Mouse (Mus musculus) layer of hippocampus, postnatal 10 days (tissue): ENCODE results near the gene P2ry1. TPM values are rescaled to one million over a fixed set of nuclear protein-coding genes. Genes with fewer than 3 reads are reported as not detected.

Experiments
- DNase-seq, 2 experiments: peaks; one replicate each; pipeline ENCODE4 v3.0.0; 2021; ENCODE audit warnings: low spot score in 2 of 2
- long read RNA-seq: library from polyadenylated mRNA; stranded (forward); transcript quantifications from one replicate; pipeline ENCODE4 v2.0.0, GENCODE M21; 2023
- total RNA-seq, 2 experiments: library from RNA; stranded (reverse); gene quantifications; 2 replicates each; pipeline ENCODE4 v1.2.3; 2021

P2ry1 gene
- 1 to 10 TPM; 4.3 to 5.3 TPM for total RNA-seq
- long read RNA-seq, partial matches to known transcripts = 0 of 1 reads
- long read RNA-seq, other reads (novel, unspliced or antisense) = 1 of 1 reads

DNA sequence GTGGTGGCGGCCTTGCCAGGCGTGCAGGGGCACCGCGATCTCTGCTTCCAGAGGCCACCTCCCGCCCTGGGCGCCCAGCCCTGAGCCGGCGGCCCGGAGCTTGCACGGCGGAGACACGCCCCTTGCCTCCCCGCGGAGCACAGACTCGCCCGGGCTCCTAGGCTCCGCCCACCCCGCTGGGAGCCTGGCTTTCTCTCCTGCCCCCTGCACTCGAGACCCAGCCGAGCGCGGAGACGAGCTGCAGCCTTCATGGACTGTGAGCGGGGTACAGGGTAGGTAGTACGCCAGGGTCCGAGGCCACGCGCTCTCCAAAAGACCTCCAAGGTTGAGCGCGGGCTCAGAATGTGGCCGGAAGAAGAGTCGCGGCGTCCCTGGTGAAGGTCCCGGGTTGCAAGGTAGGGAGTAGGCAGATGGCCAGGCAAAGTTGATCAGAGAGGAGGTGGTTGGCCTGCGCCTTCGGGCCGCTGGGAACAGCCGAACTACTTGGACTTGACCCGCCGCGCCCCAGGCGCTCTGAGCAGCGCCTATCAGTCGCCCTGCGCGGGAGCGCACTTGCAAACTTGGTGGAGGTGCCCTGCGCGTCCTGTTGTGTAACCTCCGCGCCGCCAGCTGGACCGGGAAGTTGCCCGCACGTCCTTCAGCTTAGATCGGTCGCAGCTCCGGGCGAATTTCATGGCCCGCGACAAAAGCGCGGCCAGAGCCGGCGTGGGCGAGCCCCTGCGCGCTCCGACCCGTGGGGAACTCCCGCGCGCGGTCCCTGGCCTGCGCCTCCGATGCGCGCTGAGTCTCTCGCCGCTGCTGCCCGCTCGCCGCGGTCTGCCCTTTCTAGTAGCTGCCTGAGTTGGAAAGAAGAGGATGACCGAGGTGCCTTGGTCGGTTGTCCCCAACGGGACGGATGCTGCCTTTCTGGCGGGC, at the start of gene P2ry1:
Gene P2ry1 (plus strand): TSS at position 209 of the 915 bp plus-strand sequence.
- peak; percentile 65 to 76 for DNase-seq

DNA sequence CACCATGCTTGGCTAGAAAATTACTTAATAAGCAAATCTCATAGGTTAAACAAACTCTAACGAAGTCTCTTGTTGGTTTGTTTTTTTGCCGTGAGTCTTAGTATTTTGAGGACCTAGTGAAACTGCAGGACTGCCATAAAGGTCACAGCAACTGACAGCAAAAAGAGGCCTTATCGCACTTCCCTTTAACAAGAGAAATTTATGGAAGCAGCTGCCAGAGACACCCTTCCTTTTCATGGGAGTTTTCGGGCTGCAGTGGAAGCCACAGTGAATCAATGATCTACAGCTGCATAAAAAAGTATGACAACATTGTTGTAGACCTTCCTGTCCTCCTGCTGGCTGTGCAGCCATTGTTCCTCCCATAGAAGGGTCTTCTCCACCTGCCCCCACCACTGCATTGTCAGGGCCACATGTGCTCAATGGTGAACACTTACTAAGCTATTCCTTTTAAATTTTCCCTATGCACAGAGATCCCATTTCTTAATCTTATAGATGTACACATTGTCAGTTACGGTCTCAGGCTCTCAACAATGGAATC, 49.3 kb upstream of the P2ry1 start:
- no peak for DNase-seq

DNA sequence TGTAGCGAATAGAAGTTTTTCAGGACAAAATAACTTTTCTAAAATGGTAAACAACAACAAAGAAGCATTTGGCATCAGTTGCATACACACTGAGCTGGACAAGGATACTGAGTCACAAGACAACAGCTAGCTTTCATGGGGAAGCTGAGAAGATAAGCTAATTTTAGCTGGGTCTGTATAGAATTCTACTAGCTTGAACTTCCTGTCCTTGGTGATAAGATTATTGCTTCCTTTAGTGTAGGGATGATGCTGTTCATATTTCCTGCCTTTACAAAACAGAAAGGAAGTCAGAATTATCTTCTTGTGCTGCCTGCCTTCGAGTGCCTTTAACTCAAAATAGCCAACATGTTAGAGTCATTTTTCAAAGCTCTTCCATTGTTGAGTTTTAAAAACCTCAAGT, 48.5 kb upstream of the P2ry1 start:
- no peak for DNase-seq

GRCm38 (mm10) chr3:60958769-60959168, 43.8 kb upstream of the P2ry1 start:
- DNase-seq = no peak

DNA sequence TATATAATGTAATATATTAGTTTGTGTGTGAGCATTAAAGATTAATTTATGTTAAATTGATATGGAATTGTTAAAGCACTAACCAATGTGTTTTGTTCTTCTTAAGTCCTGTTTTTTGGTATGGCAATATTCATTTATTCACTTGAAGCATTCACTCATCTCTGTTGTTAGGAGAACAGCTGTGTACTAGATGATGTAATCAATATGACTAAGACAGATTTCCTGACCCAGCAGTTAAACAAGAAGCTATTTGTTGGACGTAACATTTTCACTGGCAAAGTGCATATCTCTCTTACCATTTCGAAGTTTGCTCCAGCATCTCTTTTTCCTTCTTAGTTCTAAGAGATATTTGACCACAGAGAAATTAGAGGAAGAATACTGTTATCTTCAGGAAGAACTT, 37.5 kb upstream of the P2ry1 start:
- DNase-seq = no peak

GRCm38 (mm10) chr3:60974944-60975343, 27.7 kb upstream of the P2ry1 start:
- DNase-seq = no peak

GRCm38 (mm10) chr3:60982109-60982508, 20.5 kb upstream of the P2ry1 start:
- no peak for DNase-seq

DNA sequence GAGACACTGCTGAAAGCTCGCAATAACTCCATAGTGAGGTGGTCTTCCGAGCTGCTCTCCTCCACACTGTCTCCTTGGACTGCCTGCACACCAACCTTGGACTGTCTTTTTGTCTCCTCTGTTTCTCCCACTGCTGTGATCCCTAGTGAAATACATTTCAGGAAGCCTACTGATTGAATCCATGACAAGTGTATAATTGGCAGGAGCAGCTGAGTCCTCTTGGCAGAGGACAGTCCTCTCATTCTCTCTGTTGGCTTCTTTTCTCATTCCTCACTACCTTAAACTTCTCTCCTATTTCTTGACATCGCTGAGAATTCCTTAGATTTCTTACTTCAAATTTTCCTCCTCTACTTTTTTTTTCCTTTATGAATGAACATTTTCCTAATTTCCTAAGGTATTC, 4.5 kb upstream of the P2ry1 start:
- no peak for DNase-seq

DNA sequence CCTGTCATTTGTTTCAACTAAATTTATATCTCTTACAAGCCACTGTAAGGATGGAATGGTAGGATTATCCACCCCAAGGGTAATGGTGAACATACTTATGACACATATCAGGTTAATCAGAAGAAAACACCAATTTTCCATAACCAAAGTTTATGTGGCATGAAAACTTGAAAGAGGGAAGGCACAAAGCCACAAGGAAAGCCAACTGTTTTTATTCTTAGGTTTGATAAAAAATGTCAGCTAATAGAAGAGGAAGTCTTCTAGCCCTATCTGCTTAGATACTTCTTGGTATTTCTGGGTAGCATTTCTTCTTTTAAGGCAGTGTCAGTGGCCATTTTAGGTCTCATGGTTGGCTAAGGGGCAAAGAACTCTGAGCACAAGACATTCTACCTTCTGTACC, 2.9 kb upstream of the P2ry1 start:
- DNase-seq = no peak

GRCm38 (mm10) chr3:61000747-61001146, 1.8 kb upstream of the P2ry1 start:
- DNase-seq = no peak

GRCm38 (mm10) chr3:61001852-61002586, 576 bp upstream of the P2ry1 start:
- DNase-seq = no peak

GRCm38 (mm10) chr3:61004611-61005010, 2.0 kb downstream of the P2ry1 start:
- no peak for DNase-seq

- DNase-seq = no peak
Observed at GRCm38 (mm10) chr3:61011660-61012059, 9.1 kb downstream of the P2ry1 start.

- DNase-seq = no peak
Observed at GRCm38 (mm10) chr3:61012550-61012949, 10.0 kb downstream of the P2ry1 start.

DNA sequence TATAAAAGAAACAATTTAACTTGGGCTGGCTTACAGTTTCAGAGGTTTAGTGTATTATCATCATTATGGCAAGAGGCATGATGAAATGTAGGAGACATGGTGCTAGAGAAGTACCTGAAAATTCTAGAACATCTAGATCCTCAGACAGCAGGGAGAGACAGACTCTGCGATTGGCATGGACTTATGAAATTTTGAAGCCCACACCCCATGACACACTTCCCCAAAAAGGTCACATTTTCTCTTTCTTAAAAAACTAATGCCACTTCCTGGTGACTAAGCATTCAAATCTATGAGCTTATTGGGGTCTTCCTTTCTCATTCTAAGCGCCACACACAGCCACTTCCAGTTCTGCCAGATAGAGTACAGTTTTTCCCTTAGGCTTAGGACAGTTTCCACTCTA, 14.1 kb downstream of the P2ry1 start:
- no peak for DNase-seq

DNA sequence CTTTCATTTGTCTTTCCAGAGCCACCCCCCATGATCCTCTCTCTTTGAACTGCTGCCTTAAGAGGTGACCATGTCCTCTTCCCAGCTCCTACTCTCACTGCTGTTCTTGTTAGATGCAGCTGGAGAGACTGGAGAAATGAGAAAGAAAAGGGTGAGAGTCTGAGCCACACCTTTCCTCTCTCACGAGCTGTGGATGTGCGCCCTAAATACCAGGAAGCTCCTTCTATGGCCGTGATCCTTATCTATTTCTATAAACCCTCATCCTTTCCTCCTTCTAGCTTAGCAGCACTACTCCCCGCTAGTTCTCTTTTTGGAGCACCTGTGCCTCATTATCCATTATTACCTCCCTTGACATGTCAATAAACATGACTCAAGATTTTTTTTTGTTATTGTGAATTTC, 29.5 kb downstream of the P2ry1 start:
- DNase-seq = no peak

GRCm38 (mm10) chr3:61035633-61036032, 33.0 kb downstream of the P2ry1 start:
- DNase-seq = no peak

DNA sequence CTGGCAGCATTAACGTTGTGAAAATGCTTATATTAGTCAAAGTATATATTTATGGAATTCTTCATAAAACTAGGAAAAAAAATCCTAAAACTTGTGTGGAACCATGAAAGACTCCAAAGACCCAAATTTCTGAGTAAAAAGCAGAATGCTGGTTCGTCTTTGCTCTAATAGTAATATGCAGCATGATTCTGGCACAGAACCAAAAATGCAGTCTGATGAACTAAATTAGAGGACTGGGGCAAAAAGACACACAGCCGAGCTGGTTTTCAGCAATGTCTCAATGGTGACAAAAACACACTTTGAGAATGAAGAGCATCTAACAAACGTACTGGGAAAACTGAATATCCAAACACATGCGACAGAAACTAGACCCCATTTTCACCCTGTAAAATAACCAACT, 37.3 kb downstream of the P2ry1 start:
- no peak for DNase-seq

GRCm38 (mm10) chr3:61049976-61050672, 47.5 kb downstream of the P2ry1 start:
- peak in 1 of 2 experiments; percentile 10 for DNase-seq
